Mouse (Mus musculus): ENCODE data around the gene Klhl26.

Klhl26 gene

DNA sequence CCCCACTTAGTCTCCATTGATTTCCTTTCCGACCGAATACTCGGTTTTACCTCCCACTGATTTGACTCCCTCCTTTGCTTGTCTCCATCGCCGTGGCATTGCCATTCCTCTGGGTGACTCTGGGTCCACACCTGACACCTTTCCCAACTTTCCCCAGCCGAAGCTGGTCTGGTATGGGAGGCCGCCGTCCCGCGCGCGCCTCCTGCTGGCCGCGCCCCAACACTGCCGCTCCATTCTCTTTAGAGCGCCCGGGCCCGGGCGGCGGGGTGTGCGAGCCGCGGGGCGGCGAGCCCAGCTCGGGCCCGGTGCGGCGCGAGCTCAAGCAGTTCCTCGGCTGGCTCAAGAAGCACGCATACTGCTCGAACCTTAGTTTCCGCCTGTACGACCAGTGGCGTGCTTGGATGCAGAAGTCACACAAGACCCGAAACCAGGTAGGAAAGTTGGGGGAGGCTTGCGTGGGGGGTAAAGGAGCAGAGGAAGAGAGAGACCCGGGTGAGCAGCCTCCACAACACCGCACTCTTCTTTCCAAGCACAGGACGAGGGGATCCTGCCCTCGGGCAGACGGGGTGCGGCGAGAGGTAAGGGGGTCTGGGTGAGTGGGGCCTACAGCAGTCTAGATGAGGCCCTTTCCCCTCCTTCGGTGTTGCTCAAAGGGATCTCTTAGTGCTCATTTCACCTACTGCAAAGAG is 26.4 kb upstream of the Klhl26 start:
- in situ Hi-C loops (cut with MboI; ENCODE audit: low pct_unique_long_range_greater_than_20kb in 1 of 2, low sequenced_read_pairs in 2 of 2, unreplicated experiment in 1 of 2), result loop anchor here (5.0 to 10.0 kb wide), 2 partner anchors 88 to 91 kb away; no protein-coding TSS in a partner anchor

DNA sequence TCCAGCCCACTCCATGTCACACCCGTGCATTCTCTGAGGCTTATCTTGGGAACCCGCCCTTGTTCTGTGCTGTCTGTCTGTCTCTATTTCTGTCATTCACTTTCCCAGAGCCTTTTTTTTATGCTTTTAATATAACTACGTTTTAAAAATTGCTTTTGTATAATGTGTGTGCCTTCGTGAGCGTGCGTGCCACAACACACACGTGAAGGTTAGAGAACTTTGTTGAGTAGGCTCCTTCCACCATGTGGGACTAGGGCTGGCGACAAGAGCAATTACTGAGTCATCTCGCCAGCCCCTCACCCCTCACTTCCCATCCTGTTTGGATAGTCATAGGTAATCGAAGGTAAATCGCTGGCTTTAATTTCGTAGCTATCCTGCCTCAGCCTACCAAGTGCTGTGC is 25.8 kb upstream of the Klhl26 start:
- in situ Hi-C loops (cut with MboI; ENCODE audit: low pct_unique_long_range_greater_than_20kb in 1 of 2, low sequenced_read_pairs in 2 of 2, unreplicated experiment in 1 of 2), result loop anchor here (5.0 to 10.0 kb wide), 2 partner anchors 88 to 90 kb away; no protein-coding TSS in a partner anchor

GRCm38 (mm10) chr8:70501820-70502529 is 25.2 kb upstream of the Klhl26 start:
- in situ Hi-C loops (cut with MboI; ENCODE audit: low pct_unique_long_range_greater_than_20kb in 1 of 2, low sequenced_read_pairs in 2 of 2, unreplicated experiment in 1 of 2), result loop anchor here (5.0 to 10.0 kb wide), 2 partner anchors 87 to 90 kb away; no protein-coding TSS in a partner anchor

- in situ Hi-C loops (cut with MboI; ENCODE audit: low pct_unique_long_range_greater_than_20kb in 1 of 2, low sequenced_read_pairs in 2 of 2, unreplicated experiment in 1 of 2), result loop anchor here (5.0 to 10.0 kb wide), 2 partner anchors 86 to 88 kb away; no protein-coding TSS in a partner anchor
These were observed 23.9 kb upstream of the Klhl26 start for GRCm38 (mm10) chr8:70500386-70501301.

DNA sequence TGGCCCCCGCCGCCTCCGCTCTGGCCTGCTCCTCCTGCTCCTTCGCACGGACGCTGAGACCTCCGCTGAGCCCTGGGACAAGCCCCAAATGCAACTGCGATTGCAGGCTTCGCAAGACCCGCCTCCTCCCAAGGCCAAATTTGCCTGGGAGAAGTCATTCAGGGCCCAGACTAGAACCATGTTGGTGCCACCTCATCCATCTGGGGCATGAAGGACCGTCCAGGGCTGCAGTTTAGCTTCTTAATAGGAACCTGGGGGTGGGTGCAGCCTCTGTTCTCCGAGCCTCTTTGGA is 18.9 kb upstream of the Klhl26 start:
- in situ Hi-C loops (cut with MboI; ENCODE audit: low pct_unique_long_range_greater_than_20kb in 1 of 2, low sequenced_read_pairs in 2 of 2, unreplicated experiment in 1 of 2), result no loop called here

- in situ Hi-C loops (cut with MboI; ENCODE audit: low pct_unique_long_range_greater_than_20kb in 1 of 2, low sequenced_read_pairs in 2 of 2, unreplicated experiment in 1 of 2), result no loop called here
These were observed 18.4 kb upstream of the Klhl26 start for GRCm38 (mm10) chr8:70495001-70495770.

DNA sequence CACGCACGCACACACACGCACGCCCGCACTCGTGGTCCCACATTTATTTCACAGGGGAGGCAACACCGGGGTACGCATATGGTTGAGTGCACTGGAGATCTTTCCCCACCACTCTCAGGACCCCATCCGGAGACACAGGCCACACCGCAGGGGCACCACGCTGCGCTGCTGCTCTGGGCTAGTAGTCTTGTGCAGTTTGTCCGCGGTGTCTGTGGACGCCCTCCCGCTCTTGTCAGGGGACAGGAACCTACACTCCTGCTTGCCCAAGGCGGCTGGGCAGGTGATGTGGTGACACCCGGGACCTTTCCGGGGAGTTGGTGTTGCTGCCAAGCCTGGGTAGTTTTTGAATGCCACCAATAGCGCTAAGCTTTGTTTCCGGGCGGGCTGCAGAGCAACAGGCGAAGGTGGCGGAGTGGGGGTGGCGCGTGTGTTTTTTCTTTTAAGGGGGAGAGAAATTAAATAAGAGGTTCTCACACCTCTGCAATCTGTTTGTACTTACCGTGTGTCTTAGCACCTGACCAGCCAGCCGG is 17.7 kb upstream of the Klhl26 start:
- in situ Hi-C loops (cut with MboI; ENCODE audit: low pct_unique_long_range_greater_than_20kb in 1 of 2, low sequenced_read_pairs in 2 of 2, unreplicated experiment in 1 of 2), result no loop called here

GRCm38 (mm10) chr8:70493692-70494415 is 17.1 kb upstream of the Klhl26 start:
- in situ Hi-C loops (cut with MboI; ENCODE audit: low pct_unique_long_range_greater_than_20kb in 1 of 2, low sequenced_read_pairs in 2 of 2, unreplicated experiment in 1 of 2), result no loop called here

DNA sequence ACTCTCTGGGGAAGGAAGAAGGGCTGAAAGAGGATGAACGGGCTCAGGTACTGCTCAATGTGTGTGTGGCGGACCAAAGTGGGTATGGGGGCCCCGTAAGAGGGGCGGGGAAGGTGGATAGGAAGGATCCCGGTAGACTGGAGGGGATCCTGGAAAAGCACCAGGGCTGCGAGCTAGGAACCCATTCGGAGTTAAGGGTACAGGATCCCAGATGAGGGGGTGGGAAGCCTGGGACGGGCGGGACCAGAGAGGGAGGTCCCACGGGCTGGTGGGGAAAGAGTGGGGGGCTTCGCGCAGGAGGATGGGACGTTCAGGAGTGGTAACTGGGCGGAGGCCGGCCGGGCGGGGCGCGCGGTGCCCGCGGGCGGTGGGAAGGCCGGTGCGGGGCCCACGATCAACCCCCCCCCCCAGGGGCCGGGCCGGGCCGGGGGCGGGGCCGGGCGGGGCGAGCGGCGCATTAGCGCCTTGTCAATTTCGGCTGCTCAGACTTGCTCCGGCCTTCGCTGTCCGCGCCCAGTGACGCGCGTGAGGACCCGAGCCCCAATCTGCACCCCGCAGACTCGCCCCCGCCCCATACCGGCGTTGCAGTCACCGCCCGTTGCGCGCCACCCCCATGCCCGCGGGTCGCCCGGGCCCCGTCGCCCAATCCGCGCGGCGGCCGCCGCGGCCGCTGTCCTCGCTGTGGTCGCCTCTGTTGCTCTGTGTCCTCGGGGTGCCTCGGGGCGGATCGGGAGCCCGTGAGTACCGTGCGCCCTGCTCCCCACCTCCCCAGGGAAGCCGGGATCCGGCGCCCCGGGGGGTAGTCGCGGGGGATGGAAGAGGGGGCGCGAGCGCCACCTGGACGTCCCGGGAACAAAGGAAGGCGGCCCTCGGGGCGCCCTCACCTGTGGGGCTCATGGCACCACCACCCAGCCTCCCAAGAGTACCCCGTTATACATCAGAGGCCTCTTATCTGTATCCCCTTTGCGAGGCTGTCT is 16.2 kb upstream of the Klhl26 start, which contains the start of gene Crlf1:
Gene Crlf1 (plus strand): TSS at position 495 of the 977 bp plus-strand sequence.
- in situ Hi-C loops (cut with MboI; ENCODE audit: low pct_unique_long_range_greater_than_20kb in 1 of 2, low sequenced_read_pairs in 2 of 2, unreplicated experiment in 1 of 2), result no loop called here

- in situ Hi-C loops (cut with MboI; ENCODE audit: low pct_unique_long_range_greater_than_20kb in 1 of 2, low sequenced_read_pairs in 2 of 2, unreplicated experiment in 1 of 2), result no loop called here
These were observed 14.2 kb upstream of the Klhl26 start for GRCm38 (mm10) chr8:70490880-70491495.

GRCm38 (mm10) chr8:70490061-70490879 is 13.5 kb upstream of the Klhl26 start:
- in situ Hi-C loops (cut with MboI; ENCODE audit: low pct_unique_long_range_greater_than_20kb in 1 of 2, low sequenced_read_pairs in 2 of 2, unreplicated experiment in 1 of 2), result no loop called here

DNA sequence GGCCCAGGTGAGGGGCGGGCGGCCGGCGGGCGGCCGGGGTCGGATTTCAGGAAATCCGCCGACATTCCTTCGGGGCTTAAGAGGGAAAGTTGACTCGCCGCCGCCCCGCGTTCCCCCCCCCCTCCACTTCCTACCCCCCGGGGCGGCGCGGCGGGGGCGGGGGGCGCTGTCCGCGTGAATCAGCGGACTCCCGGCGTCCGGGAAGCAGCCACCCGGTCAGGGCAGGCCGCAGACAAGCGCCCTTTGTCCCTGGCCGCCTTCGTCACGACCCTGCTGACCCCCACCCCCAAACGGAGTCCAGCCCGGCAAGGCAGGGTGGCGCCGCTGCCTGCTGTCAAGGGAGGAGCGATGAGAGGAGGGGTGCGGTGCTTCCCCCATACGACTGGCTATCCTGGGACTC is 12.8 kb upstream of the Klhl26 start:
- in situ Hi-C loops (cut with MboI; ENCODE audit: low pct_unique_long_range_greater_than_20kb in 1 of 2, low sequenced_read_pairs in 2 of 2, unreplicated experiment in 1 of 2), result no loop called here

DNA sequence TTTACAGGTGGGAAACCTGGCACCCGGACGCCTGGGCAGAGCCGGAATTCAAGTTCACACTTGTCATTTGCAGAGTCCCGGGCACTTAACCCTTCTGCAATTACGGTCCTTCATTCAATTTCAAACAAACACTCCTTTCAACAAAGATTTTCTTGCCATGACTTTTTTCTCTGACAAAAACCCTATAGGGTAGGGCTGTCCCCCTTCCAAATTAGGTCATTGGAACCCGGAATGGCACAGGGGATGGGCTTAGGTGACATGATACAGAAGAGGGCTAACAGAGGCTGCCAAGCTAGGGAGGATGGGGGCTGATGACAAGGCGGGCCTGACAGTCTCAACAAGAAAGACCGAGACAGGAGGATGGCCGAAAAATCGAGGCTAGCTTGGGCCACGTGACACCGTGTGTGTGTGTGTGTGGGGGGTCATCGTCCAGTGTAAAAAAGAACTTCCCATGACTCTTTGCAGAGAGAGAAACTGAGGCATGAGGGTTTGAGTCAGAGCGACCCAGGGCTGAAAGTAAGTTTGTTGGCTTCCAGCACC is 12.2 kb upstream of the Klhl26 start:
- in situ Hi-C loops (cut with MboI; ENCODE audit: low pct_unique_long_range_greater_than_20kb in 1 of 2, low sequenced_read_pairs in 2 of 2, unreplicated experiment in 1 of 2), result no loop called here

DNA sequence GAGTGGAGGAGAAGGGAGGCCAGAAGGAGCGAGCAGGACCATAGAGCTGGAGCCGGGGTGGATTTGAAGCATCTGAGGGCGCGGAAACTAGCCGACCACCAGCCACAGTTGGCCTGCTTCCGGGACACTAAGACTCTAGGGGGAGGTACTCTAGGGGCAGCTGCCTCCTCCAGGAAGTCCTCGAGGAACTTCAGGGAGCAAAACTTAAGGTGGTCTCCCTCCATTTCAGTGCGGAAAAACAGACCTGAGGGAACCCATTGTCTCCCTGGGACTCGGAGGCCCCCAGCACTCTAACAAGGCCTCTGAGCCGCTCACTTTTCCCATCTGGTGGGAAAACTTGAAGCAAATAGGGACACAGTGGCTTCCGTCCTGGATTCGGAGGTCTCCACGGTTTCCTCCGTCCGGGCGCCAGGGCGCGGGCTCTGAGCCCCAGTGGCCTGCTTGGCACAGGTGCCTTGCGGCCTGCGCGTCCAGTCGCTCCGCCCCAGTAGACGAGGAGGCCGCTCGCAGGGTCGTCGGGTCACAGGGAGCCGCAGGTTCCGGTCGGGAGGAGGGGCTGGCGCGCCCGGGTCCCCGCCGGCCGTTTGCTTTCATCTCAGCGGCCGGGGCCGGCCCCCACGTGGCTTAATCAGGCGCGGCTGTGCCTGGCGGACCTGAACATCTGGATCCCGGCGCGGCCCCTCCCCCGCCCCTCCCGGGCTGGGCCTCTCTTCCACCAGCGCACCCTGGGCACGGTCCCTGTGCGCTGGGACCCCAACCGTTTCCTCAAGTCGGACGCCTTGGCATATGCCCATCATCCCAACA is 11.4 kb upstream of the Klhl26 start:
- in situ Hi-C loops (cut with MboI; ENCODE audit: low pct_unique_long_range_greater_than_20kb in 1 of 2, low sequenced_read_pairs in 2 of 2, unreplicated experiment in 1 of 2), result no loop called here

Measured in mouse embryonic stem cell (cell line).